Mouse (Mus musculus) limb, embryonic 10.5 days (tissue): Measurements from ENCODE around the gene Gm10840. TPM values are rescaled to one million over a fixed set of nuclear protein-coding genes. Genes with fewer than 3 reads are reported as not detected.
"Not testable (repeated sequence)": the region's sequence is repeated elsewhere in the genome, so short reads cannot be mapped to it uniquely, and the experiment has no call there.

Experiments
- DNase-seq: peaks from one replicate; pipeline ENCODE4 v3.0.0-alpha.2; 2017; ENCODE audit warnings: low spot score
- H3K27ac ChIP-seq: fragments of 300-500 bp; sonication (generic); 2 replicates; pipeline ENCODE4 v1.5.1; 2016; ENCODE audit warnings: mild to moderate bottlenecking
- H3K27me3 ChIP-seq: fragments of 300-500 bp; sonication (generic); 2 replicates; pipeline ENCODE4 v1.6.1; 2016; ENCODE audit warnings: low read depth, mild to moderate bottlenecking; ENCODE audit not compliant: poor library complexity, severe bottlenecking
- H3K36me3 ChIP-seq: fragments of 300-500 bp; sonication (generic); 2 replicates; pipeline ENCODE4 v1.6.1; 2016; ENCODE audit warnings: mild to moderate bottlenecking, moderate library complexity
- H3K4me1 ChIP-seq: fragments of 300-500 bp; sonication (generic); 2 replicates; pipeline ENCODE4 v1.6.1; 2016
- H3K4me3 ChIP-seq: fragments of 300-500 bp; sonication (generic); 2 replicates; pipeline ENCODE4 v1.5.1; 2016; ENCODE audit warnings: mild to moderate bottlenecking, moderate library complexity
- H3K9me3 ChIP-seq: fragments of 300-500 bp; sonication (generic); replicated peaks from 2 replicates; pipeline ENCODE4 v1.6.1; 2016; ENCODE audit warnings: mild to moderate bottlenecking
- WGBS: fragments of 180-500 bp; shearing (Covaris S2); methylation state at CpG from one replicate; pipeline ENCODE4 v1.1.7; 2016; 5-methylcytosine and 5-hydroxymethylcytosine counted together
- polyA plus RNA-seq: library from polyadenylated mRNA; unstranded; fragments of >200 nt; fragmentation: Nextera tagmentation; extraction: Ambion mirVana; gene quantifications from 2 replicates; pipeline ENCODE4 v1.2.1, GENCODE M21; 2016

The Gm10840 gene
- polyA plus RNA-seq, 1 experiment from 2014 or later: 1.0 TPM

GRCm38 (mm10) chr11:106192657-106193370 lies 32.2 kb downstream of the Gm10840 start:
- Histone ChIP-seq H3K4me1 (peaks cover 13% of the 10 kb centered on the region), H3K27ac (peak overlapping the region; percentile 88), H3K4me3 (peak overlapping the region; percentile 85), H3K27me3 (no peaks in the 10 kb centered on the region), H3K36me3 (peaks cover 16% of the 10 kb centered on the region), H3K9me3 (no peaks in the 10 kb centered on the region)
- no peak for DNase-seq
- 13% methylated on average over 19 of the region's 19 CpGs for WGBS

GRCm38 (mm10) chr11:106193371-106194154 lies 32.9 kb downstream of the Gm10840 start:
- no peaks in the 10 kb centered on the region for H3K27me3 ChIP-seq
- peak overlapping the region; percentile 85 for H3K4me3 ChIP-seq
- DNase-seq: peak; percentile 97
- H3K9me3 ChIP-seq: no peaks in the 10 kb centered on the region
- under 1% methylated on average over 42 of the region's 44 CpGs for WGBS
- H3K4me1 ChIP-seq: peaks cover 13% of the 10 kb centered on the region
- peak overlapping the region; percentile 88 for H3K27ac ChIP-seq
- H3K36me3 ChIP-seq: peaks cover 24% of the 10 kb centered on the region

- no peaks in the 10 kb centered on the region for H3K9me3 ChIP-seq
- no peak for DNase-seq
- 34% methylated on average over 3 of the region's 3 CpGs for WGBS
- peak overlapping the region; percentile 88 for H3K27ac ChIP-seq
- peaks cover 13% of the 10 kb centered on the region for H3K4me1 ChIP-seq
- peak overlapping the region; percentile 85 for H3K4me3 ChIP-seq
- no peaks in the 10 kb centered on the region for H3K27me3 ChIP-seq
- H3K36me3 ChIP-seq: peaks cover 26% of the 10 kb centered on the region
Observed at GRCm38 (mm10) chr11:106194155-106194541, 33.5 kb downstream of the Gm10840 start.

- Histone ChIP-seq H3K9me3 (no peaks in the 10 kb centered on the region), H3K27me3 (no peaks in the 10 kb centered on the region), H3K36me3 (peaks cover 30% of the 10 kb centered on the region), H3K27ac (no peak overlapping the region), H3K4me1 (peaks cover 13% of the 10 kb centered on the region), H3K4me3 (no peak overlapping the region)
- WGBS: 95% methylated on average over 7 of the region's 7 CpGs
- DNase-seq: no peak
Observed at GRCm38 (mm10) chr11:106194891-106195290, 34.2 kb downstream of the Gm10840 start.

- Histone ChIP-seq H3K4me3 (no peak overlapping the region), H3K36me3 (peaks cover 35% of the 10 kb centered on the region), H3K27me3 (no peaks in the 10 kb centered on the region), H3K4me1 (peaks cover 13% of the 10 kb centered on the region), H3K9me3 (no peaks in the 10 kb centered on the region), H3K27ac (no peak overlapping the region)
- no peak for DNase-seq
Observed at GRCm38 (mm10) chr11:106195341-106195740, 34.7 kb downstream of the Gm10840 start.

GRCm38 (mm10) chr11:106198277-106198676 lies 37.6 kb downstream of the Gm10840 start:
- Histone ChIP-seq H3K27ac (no peak overlapping the region), H3K4me3 (no peak overlapping the region), H3K27me3 (no peaks in the 10 kb centered on the region), H3K4me1 (peaks cover 6% of the 10 kb centered on the region; the same call in 1 of the 2 replicates), H3K9me3 (no peaks in the 10 kb centered on the region), H3K36me3 (peaks cover 64% of the 10 kb centered on the region)
- 87% methylated on average over 4 of the region's 4 CpGs for WGBS
- no peak for DNase-seq

GRCm38 (mm10) chr11:106199997-106200396 lies 39.3 kb downstream of the Gm10840 start:
- H3K27me3 ChIP-seq, H3K27ac ChIP-seq, H3K9me3 ChIP-seq, DNase-seq, H3K4me1 ChIP-seq, H3K4me3 ChIP-seq: not testable (repeated sequence)
- peaks cover 82% of the 10 kb centered on the region for H3K36me3 ChIP-seq
- WGBS: 95% methylated on average over 7 of the region's 7 CpGs

GRCm38 (mm10) chr11:106200756-106201155 lies 40.1 kb downstream of the Gm10840 start:
- Histone ChIP-seq H3K4me1 (no peaks in the 10 kb centered on the region), H3K9me3 (no peaks in the 10 kb centered on the region), H3K36me3 (peaks cover 89% of the 10 kb centered on the region), H3K4me3 (no peak overlapping the region), H3K27ac (no peak overlapping the region), H3K27me3 (no peaks in the 10 kb centered on the region)
- 82% methylated on average over 6 of the region's 6 CpGs for WGBS
- no peak for DNase-seq

- WGBS: 95% methylated on average over 19 of the region's 19 CpGs
- no peak overlapping the region for H3K4me3 ChIP-seq
- peaks cover 92% of the 10 kb centered on the region for H3K36me3 ChIP-seq
- H3K9me3 ChIP-seq: no peaks in the 10 kb centered on the region
- H3K27me3 ChIP-seq: no peaks in the 10 kb centered on the region
- no peak overlapping the region for H3K27ac ChIP-seq
- no peaks in the 10 kb centered on the region for H3K4me1 ChIP-seq
- DNase-seq: no peak
Observed at GRCm38 (mm10) chr11:106201337-106202122, 40.9 kb downstream of the Gm10840 start.

- Histone ChIP-seq H3K27ac (no peak within 1 kb of the TSS), H3K9me3 (no peaks in the 10 kb centered on the region), H3K4me3 (no peak within 1 kb of the TSS), H3K4me1 (no peaks in the 10 kb centered on the region), H3K36me3 (peaks cover 92% of the 10 kb centered on the region), H3K27me3 (no peaks in the 10 kb centered on the region)
- no peak for DNase-seq
- 88% methylated on average over 5 of the region's 5 CpGs for WGBS
Observed at GRCm38 (mm10) chr11:106202123-106202465, 41.4 kb downstream of the Gm10840 start, which contains the start of gene Strada. Gene Strada, minus strand, starts transcription at chr11:106202168.
